Mouse (Mus musculus): Measurements from ENCODE around the gene Gm2174.

Gene Gm2174

GRCm38 (mm10) chrX:56497241-56497640 lies 49.5 kb downstream of the Gm2174 start:
- no peak for DNase-seq (ENCODE audit: low spot score in 2 of 2)
